Mouse (Mus musculus): ENCODE data around the gene Cdrt4.

Cdrt4 gene

DNA sequence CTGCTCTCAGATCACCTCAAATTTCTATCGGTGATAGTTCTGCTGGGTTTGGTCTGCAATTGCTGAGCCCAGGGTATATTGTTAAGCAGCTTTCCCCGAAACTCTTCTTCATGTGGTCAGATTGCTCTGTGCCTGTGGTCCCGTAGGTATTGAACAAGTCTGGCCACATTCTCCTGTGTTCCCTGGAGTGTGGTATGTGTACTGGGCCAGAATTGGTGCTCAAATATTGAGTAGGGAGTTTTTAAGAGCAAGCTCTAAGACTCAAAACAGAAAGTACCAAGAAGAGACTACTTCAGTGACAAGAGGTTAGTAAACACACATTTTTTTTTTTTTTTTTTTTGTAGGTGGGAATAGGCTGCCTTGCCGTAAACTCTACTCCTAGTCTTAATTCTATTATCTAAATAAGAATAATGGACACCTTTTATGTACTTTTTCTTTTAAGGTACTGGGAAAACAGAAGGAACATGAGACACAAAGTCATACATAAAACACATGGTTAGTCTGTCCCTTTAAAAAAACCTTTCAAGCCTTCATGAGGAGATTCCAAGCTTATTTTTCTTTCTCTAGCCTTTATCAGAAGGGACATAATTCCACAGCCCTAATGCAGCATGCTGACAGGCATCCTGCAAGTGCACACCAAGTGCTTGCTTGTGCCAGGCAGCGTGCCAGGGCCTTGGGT lies 46.2 kb downstream of the Cdrt4 start:
- peak in 1 of 2 experiments; percentile 66 for DNase-seq

DNA sequence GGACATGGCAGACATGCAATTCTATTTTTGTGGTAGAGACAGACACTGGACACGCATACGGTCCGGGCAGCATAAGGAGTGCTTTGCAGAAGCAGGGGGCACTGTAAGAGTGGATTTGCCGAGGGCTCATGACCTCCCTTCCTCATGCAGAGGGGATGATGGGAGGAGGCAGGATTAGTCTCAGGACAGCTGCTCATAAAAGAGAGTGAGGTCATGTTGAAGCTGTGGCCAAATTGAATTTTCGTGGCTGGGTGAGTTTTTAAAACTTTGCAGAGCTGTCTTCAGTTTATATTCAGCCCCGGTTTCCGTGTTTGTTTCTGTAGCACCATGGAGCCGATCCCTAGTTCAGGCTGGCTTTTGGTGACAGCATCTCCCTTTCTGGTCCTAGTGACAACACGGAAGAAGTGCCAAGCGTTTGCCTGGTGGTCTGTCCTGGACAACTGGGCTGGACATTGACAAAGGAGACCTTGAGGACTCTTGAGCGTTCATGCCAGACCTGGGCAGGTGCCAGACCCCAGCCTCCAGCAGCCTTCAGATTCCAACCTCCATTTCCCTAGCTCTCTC lies 46.8 kb downstream of the Cdrt4 start:
- DNase-seq = peak; percentile 35 to 71

DNA sequence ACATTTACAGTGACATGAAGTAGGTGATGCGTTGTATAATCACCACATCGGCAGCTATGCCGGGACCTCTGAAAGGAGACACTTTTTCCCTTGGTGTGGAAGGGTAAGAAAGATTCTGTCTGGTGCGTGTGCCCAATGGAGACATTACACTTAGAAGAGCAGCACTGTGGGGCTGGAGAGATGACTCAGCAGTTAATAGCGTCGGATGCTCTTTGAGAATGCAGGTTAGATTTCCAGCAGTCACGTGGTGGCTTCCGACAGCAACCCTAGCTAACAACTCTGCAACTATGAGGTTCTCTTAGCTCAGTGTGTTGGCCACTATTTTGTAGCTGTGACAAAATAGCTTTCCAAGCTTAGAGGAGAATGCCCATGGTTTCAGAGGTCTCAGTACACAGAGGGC lies 49.1 kb downstream of the Cdrt4 start:
- DNase-seq = no peak

DNA sequence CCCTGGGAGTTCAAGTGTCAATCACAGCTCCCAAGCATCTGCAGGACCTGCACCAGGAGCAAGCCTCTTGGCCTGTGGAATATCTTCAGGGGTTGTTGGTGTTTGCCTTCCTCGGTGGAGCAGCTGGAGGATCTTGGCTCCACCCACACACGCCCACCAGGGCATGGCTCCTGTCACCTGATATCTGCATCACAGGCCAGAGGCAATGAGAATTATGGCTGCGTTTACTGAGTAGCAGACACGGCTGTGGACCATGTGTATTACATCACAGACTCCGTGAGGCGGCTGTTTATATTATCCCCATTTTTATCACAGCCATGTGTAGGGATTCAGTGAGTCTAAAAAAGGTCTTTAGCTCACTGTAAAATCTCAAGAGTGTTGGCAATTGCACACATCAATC lies 53.6 kb downstream of the Cdrt4 start:
- DNase-seq = no peak

DNA sequence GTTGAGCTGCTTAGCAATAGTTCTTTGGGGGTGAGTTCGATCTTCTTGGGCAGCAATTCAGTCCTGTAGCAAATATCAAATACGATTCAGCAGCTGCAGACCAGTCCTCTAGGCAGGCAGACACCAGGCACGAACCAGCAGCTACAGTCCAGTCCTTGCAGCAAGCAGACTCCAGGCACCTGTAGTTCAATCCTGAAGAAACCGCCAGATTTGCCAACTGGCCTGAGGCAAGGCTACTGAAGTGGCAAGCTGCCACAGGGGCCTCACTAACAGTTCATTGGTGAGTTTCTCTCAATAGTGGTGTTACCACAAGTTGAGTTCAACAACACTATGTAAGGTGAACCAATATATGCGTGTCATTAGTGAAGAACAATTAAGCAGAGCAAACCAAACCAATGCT lies 56.4 kb downstream of the Cdrt4 start:
- DNase-seq = no peak

DNA sequence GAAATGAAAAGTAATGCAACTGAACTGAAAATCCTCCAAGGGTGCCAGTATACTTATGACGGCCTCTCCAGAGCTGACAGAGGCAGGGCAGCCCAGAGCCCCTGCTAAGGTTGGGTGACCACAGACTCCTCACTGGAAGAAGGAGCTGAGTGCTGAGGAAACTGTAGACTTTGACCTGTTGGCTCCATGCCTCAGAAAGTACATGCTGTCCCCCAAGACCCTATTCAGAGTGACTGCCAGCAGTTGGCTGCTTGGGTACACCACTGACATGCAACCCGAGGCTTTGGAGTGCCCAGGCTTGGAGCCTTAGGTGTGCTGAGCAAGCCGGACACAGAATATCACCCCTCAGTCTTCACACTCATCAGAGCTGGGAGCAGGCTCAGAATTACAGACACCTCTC lies 57.0 kb downstream of the Cdrt4 start:
- no peak for DNase-seq

DNA sequence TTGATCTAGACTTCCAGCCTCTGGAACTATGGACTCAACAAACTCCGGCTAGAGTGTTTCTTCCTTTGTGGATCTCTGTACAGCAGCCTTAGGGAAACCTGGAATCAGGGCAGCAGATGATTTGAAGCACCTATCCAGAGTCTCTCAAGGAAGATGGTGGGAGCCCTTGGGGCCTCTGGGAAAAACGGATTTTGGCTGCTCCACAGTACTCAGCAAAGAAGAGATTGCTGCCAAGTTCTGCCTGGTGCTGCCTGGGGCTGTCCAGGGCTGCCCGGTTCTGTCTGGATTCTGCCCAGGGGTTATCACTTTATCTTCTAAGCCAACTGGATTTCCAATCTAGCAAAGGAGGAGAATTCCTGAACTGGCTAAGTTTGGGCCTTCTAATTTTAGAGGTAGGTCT lies 58.8 kb downstream of the Cdrt4 start:
- DNase-seq = no peak

DNA sequence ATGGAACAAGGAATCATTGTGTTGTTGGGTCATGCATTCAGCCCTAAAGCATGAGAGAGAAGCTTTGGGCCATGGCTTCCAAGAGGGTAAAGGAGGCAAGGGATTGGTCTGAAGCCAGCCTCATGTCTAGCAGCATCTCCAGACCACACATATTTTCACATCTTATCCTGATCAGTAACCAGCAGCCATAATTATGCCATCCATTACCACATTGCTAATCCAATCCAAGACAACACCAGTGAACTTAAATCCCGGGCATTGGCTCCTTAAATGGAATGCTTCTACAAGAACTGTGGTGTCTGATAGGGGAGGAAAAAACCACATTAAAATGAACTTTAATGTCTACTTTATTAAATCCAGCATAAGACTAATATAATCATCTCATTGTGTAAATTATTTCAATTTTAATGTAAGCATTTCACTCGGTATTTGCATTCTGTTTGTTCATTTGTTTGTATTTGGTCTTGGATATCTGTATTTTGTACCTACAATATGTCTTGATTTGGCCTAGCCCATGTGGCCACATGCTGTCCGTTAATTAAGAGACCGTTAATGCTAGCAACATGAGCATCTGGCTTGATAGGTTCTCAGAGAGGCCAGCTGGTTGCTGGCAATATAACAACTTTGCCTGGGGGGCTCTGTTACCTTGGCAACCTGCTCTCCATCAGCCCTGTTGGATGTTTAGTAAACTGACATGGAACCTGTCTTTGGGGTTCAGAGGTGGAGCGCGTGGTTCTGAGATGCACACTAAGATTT lies 66.5 kb downstream of the Cdrt4 start:
- peak in 1 of 2 experiments; percentile 16 for DNase-seq

DNA sequence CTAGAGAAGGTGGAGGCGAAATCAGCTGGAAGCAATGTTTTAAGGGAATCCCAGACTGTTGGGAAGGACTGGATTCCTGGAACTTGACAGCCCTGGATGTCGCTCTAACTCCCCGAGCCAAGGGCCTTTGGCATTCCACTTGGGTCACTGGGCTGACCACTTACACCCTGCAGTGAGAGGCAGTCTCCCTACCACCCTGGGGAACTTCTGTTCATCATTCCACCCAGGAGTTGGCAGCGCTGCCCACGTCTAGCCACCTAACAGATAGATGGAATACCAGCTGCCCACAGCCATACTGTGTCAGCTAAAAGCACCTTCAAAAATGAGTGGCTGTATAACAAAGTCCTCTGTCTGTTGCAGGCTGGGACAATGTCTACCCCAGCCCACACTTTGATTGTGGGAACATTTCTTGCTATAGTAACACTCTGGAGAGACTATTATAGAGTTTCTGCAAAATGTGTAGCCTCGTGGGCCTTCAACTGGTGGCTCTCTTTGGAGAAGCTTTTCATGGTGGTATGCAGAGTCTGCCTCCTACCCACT lies 67.2 kb downstream of the Cdrt4 start:
- DNase-seq = peak in 1 of 2 experiments; percentile 14

DNA sequence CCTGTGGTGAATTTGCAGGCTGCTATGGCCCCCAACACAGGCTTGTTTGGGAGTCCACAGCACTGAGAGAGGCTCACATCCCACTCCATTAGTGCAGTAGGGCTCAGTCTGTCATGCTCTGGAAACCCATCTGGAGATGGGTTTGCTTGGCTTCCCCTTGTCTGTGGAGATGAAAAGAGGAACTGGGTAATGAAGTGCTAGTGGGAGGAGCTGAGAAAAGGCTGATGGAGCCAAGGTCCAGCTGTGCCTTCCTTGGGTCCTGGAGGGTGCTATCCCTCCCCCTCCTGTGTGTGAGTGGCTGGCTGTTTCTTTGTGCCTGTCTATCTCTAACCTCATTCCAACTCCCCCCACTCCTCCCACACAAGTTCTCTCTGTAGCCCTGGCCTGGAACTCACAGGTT lies 69.6 kb downstream of the Cdrt4 start:
- DNase-seq = no peak

DNA sequence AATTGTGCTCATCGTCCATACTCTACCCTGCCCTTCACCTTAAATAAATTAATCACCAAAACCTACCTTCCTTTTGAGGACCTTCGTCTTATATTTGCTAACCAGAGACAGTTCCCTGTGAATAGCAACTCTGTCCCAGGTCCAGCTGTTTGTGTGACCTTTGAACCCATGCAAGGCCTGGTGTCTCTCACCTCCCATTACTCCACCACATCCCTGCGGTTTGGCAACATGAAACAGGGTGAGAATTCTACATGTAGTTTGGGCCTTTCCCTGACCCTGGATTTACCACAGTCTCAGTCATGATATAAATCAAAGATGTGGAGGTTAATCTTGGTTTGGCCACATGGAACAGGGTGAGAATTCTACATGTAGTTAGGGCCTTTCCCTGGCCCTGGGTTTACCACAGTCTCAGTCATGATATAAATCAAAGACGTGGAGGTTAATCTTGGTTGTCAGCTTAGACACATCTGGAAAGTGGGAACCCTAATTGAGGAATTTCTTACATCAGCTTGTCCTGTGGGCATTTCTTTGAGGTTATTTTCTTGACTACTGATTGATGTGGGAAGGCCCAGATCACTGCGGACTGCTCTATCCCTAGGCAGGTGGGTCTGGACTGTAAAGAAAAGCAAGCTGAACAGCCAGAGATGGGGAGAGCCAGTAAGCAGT lies 70.3 kb downstream of the Cdrt4 start:
- DNase-seq = no peak

DNA sequence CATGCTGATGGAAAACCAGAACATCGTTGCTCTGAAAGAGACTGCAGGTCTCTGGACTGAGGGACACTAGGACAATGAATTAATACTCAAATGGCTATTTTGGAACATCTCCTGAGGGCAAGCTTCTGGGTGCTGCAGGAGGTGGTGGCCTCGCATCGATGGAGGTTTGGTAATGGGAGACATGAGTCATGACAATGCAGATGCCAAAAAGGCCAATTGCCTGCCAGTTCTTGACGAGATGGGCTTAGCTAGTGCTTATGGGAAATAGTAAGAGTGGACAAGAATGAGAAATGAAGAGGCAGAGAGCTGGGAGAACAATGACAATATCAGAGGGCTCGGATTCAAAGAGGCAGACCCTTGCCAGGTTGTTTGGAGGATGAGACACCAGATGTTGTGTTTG lies 72.5 kb downstream of the Cdrt4 start:
- no peak for DNase-seq

DNA sequence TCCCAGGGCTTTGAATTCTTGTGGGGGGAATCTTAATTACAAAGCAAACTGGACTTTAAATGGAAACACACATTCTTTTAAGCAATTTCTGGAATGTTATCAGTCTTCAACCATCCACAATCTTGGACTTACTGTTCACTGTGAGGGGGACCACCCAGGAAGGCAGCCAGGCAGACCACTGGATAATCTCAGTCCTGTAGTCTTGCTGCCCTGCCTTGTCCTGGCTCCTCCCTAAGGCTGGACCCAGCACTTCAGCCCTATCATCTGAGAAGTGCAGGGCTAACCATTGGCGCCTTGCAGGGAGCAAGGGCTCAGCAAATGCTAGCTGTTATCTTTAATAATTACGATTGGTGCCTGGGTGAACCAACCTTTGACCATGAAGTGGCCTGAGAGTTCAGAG lies 73.1 kb downstream of the Cdrt4 start:
- no peak for DNase-seq

DNA sequence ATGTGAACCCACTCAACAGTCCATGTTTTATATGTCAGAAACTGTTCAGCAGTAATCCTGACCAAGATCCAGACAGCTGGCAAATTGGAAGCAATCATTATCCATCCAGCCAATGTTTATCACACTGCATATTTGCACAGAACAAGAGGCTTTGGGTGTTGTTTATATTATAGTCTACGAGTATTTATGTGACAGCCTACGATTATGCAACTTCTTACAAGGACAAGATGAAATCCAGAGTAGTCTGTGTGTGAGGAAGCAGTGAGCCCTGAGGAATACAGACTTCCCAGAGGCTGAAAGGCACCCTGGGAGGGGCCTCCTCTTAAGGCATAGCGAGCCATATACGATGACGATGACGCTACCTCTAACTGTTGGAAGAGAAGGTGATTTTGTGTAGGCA lies 74.5 kb downstream of the Cdrt4 start:
- no peak for DNase-seq

DNA sequence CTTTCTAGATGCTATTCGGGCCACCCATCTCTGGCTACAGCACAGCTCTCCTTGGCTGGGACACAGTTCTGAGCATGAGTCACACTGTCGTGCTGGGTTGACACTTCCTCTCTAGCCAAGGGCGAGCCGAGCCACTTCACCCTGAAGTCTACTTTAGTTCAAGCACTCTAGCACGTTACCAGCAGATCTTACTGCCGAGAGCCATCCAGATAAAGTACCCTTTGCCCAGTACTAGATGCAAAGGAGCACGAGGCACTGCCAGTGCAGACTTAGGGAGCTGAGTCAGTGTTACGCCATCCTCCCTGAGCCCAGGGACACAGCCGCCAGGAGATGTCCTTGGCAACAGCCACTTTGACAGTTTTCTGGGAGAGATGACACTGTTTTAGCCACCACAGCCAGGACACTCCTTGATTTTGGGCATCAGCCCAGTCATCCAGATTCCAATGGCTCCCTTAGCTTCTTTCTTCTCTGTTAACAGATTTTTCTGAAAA lies 75.7 kb downstream of the Cdrt4 start:
- DNase-seq = peak; percentile 67 to 82

DNA sequence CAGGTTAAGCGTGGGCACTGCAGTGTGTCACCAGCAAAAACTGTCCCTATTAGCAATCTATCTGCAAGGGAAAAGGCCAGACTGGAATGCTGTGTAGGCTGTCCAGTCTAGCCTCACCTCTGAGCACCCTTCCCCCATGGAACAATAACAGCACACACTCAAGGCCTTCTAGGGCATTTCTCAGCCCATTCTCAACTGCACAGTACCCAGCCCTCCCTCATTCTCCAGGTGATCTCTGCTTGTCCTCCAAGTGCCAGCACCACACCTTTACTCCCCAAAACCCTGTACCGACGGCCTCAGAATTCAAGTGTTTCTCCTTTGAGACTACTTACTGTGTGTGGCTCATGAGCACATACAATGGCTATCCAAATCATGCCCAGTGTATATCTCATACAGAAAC lies 77.1 kb downstream of the Cdrt4 start:
- no peak for DNase-seq

DNA sequence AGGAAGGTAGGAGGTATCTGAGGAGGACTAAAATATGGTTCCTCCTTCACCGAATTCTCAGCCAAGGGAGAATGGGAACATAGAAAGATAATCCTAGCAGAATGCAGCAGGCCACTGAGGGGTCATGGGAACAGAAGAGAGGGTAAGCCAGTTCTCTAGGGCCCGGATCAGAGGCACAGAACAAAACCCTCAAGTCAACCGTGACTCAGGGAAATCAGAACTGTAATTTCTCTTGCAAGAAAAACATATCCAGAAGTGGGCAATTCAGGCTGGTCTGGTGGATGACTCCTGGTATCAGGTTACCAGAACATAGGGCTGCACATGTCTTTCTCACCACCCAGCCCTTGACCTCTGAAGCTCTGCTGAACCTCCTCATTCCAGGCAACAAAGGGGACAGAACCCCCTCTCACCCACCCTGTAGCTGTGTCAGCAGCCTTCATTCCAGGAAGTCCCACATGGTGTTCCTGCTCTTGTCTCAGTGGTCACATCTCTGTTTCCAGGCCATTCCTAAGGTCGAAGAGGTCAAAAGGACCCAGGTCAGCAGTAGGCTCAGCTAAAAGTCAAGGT lies 78.2 kb downstream of the Cdrt4 start:
- no peak for DNase-seq

DNA sequence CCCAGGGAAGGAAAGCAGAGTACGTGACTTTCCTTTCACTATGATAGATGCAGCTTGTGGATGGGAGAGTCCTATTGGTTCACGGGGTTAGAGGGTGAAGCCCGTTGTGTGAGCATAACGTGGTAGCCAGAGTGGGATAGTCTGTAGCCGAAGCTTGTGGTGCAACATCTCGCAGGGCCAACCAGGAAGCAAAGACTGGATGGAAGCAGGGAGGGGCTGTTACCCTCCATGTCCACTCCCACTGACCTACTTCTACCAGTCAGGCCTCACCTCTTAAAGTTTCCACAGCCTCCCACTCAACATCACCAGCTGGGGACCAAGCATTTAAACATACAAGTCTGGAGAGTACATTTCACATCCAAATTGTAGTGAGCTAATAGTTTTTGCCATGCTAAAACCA lies 78.7 kb downstream of the Cdrt4 start:
- DNase-seq = no peak

DNA sequence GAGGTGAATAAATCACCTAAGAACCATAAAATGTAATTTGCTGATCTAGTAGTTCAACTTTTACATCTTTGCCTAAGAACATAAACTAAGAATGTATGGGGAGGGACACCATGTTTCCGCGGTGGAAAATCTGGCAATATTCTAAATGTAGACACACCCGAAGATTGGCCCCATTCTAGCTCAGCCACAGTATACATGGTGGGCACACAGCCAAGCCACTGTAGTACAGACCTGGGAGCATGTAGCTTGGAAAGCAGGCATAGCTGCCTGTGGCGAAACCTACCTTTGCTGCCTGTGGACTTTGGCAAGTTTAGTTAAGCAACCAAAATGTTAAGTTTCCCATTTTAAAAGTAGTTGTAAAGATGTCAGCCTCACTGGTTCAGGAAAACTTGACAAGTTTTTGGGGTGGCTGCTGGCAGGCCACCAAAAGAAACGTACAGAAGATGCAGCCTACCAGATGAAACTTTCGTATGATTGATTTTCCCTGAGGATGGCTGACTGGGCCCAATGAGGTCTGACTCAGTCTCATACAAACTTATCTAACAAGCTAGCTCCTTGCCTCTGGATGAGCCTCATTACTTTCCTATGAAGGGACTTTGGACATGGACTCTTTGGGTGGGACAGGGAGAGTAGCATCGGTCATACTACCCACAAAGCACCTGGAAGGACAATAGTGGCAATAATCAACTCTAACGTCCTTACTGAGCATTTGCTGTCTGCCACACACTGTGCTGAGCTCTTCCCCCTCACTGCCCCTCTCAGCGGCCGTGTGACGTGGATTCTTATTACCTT lies 84.6 kb downstream of the Cdrt4 start:
- DNase-seq = no peak

DNA sequence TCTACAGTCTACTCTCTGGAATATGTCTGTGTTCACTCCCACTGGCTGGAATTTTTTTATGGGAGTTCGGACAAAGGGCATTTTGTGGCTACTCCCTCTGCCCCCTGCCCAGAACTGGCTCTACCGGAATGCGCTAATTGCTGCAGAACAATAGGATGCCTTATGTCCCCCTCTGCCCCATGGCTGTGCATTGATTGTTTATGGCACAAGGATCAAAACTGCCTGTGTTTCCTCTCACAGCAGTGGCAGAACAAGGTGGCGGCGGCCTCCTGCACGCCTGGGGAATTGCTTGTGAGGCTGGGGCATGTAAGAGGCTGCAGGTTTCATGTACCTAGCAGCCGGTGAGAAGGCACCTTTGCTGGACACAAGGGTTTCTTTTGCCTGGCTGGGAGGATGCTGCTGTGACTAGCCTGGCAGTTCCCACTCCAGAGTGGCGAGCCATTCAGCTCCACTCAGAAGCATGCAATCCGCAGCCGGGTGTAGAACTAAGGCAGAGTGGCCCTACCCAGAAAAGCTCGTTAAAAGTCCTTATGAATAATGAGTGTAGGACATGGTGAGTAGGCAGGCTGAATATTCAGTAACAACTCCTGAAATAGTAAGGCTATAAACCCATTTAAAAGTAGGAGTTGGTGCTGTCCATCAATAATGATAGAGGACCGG lies 89.1 kb downstream of the Cdrt4 start:
- DNase-seq = no peak

Data from cerebellum, postnatal 36 days (tissue).